Mouse (Mus musculus) forebrain, embryonic 12.5 days (tissue): ENCODE results near the gene 9230113P08Rik. TPM values are rescaled to one million over a fixed set of nuclear protein-coding genes. Genes with fewer than 3 reads are reported as not detected.
"Not testable (repeated sequence)": the region's sequence is repeated elsewhere in the genome, so short reads cannot be mapped to it uniquely, and the experiment has no call there.

Experiments used
- ATAC-seq: fragments of 200-750 bp; cut with Nextera tagmentation; 2 replicates; pipeline ENCODE4 v1.8.0; 2017; ENCODE audit warnings: moderate TSS enrichment; ENCODE audit not compliant: low FRiP score
- H3K27ac ChIP-seq: fragments of 300-500 bp; sonication (generic); 2 replicates; pipeline ENCODE4 v1.5.1; 2016; ENCODE audit warnings: mild to moderate bottlenecking
- H3K27me3 ChIP-seq: fragments of 300-500 bp; sonication (generic); 2 replicates; pipeline ENCODE4 v1.6.1; 2016; ENCODE audit warnings: mild to moderate bottlenecking
- H3K36me3 ChIP-seq: fragments of 300-500 bp; sonication (generic); replicated peaks from 2 replicates; pipeline ENCODE4 v1.6.1; 2016; ENCODE audit warnings: mild to moderate bottlenecking
- H3K4me1 ChIP-seq: fragments of 300-500 bp; sonication (generic); 2 replicates; pipeline ENCODE4 v1.6.1; 2016
- H3K4me2 ChIP-seq: fragments of 300-500 bp; sonication (generic); 2 replicates; pipeline ENCODE4 v1.6.1; 2016; ENCODE audit warnings: mild to moderate bottlenecking, moderate library complexity
- H3K4me3 ChIP-seq: fragments of 300-500 bp; sonication (generic); replicated peaks from 2 replicates; pipeline ENCODE4 v1.5.1; 2016; ENCODE audit warnings: mild to moderate bottlenecking
- H3K9ac ChIP-seq: fragments of 300-500 bp; sonication (generic); 2 replicates; pipeline ENCODE4 v1.6.1; 2016; ENCODE audit warnings: mild to moderate bottlenecking
- H3K9me3 ChIP-seq: fragments of 300-500 bp; sonication (generic); 2 replicates; pipeline ENCODE4 v1.6.1; 2016
- WGBS: fragments of 180-500 bp; shearing (Covaris S2); methylation state at CpG from one replicate; pipeline ENCODE4 v1.1.7; 2016; 5-methylcytosine and 5-hydroxymethylcytosine counted together
- polyA plus RNA-seq: library from polyadenylated mRNA; unstranded; fragments of >200 nt; fragmentation: Nextera tagmentation; extraction: Ambion mirVana; gene quantifications from 2 replicates; pipeline ENCODE4 v1.2.1, GENCODE M21; 2016

Gene 9230113P08Rik
- not detected in 2 replicates for polyA plus RNA-seq

- ATAC-seq, H3K36me3 ChIP-seq, H3K9ac ChIP-seq, H3K4me2 ChIP-seq, H3K4me1 ChIP-seq, H3K27ac ChIP-seq, H3K9me3 ChIP-seq, H3K4me3 ChIP-seq, H3K27me3 ChIP-seq: not testable (repeated sequence)
These were observed at the start of gene 9230113P08Rik for GRCm38 (mm10) chr9:35908123-35908522. TSS of gene 9230113P08Rik (plus strand) at chr9:35908423.

- H3K9me3 ChIP-seq, H3K27ac ChIP-seq, H3K4me3 ChIP-seq, H3K27me3 ChIP-seq, H3K9ac ChIP-seq, H3K36me3 ChIP-seq, H3K4me2 ChIP-seq, H3K4me1 ChIP-seq, ATAC-seq: not testable (repeated sequence)
- WGBS, result 82% methylated on average over 1 of the region's 1 CpGs
These were observed 15.1 kb upstream of the 9230113P08Rik start for GRCm38 (mm10) chr9:35893112-35893511.

GRCm38 (mm10) chr9:35904494-35904893 is 3.7 kb upstream of the 9230113P08Rik start:
- Histone ChIP-seq H3K4me3 (no peak overlapping the region), H3K27ac (no peak overlapping the region), H3K9me3 (peaks cover 10% of the 10 kb centered on the region; the same call in 1 of the 2 replicates), H3K4me2 (no peak overlapping the region), H3K4me1 (no peaks in the 10 kb centered on the region), H3K9ac (no peak overlapping the region), H3K27me3 (no peaks in the 10 kb centered on the region), H3K36me3 (no peaks in the 10 kb centered on the region)
- 76% methylated on average over 2 of the region's 2 CpGs for WGBS
- ATAC-seq, result no peak

GRCm38 (mm10) chr9:35930817-35931216 is 22.6 kb downstream of the 9230113P08Rik start:
- WGBS, result 79% methylated on average over 2 of the region's 2 CpGs
- Histone ChIP-seq H3K4me3 (no peak overlapping the region), H3K27ac (no peak overlapping the region), H3K4me1 (no peaks in the 10 kb centered on the region), H3K9me3 (peaks cover 7% of the 10 kb centered on the region; the same call in 1 of the 2 replicates), H3K4me2 (no peak overlapping the region), H3K9ac (no peak overlapping the region), H3K36me3 (no peaks in the 10 kb centered on the region), H3K27me3 (no peaks in the 10 kb centered on the region)
- ATAC-seq, result no peak

Other genes with a start within 250 kb of the 9230113P08Rik start
- gene Pate1, start 221.0 kb upstream of the 9230113P08Rik start, polyA plus RNA-seq, result not detected in 2 replicates
- not detected in 2 replicates for gene Gm17677, start 167.4 kb upstream of the 9230113P08Rik start, polyA plus RNA-seq
- not detected in 2 replicates for gene Gm17727, start 130.3 kb upstream of the 9230113P08Rik start, polyA plus RNA-seq
- not detected in 2 replicates for gene Gm27235, start 118.3 kb upstream of the 9230113P08Rik start, polyA plus RNA-seq
- not detected in 2 replicates for gene D730048I06Rik, start 118.3 kb upstream of the 9230113P08Rik start, polyA plus RNA-seq
- gene 9230110F15Rik, start 64.3 kb upstream of the 9230113P08Rik start, polyA plus RNA-seq, result not detected in 2 replicates
- not detected in 2 replicates for gene Gm5916, start 220.4 kb downstream of the 9230113P08Rik start, polyA plus RNA-seq